Mouse (Mus musculus) hindbrain, embryonic 12.5 days (tissue): Measurements from ENCODE around the gene Rhox4b. TPM values are rescaled to one million over a fixed set of nuclear protein-coding genes. Genes with fewer than 3 reads are reported as not detected.
"Not testable (repeated sequence)": the region's sequence is repeated elsewhere in the genome, so short reads cannot be mapped to it uniquely, and the experiment has no call there.

Source experiments
- ATAC-seq: fragments of 200-750 bp; cut with Nextera tagmentation; 2 replicates; pipeline ENCODE4 v1.8.0; 2017; ENCODE audit warnings: moderate TSS enrichment; ENCODE audit not compliant: low FRiP score
- H3K27ac ChIP-seq: fragments of 300-500 bp; sonication (generic); 2 replicates; pipeline ENCODE4 v1.5.1; 2016; ENCODE audit warnings: mild to moderate bottlenecking
- H3K27me3 ChIP-seq: fragments of 300-500 bp; sonication (generic); 2 replicates; pipeline ENCODE4 v1.6.1; 2016; ENCODE audit warnings: mild to moderate bottlenecking
- H3K36me3 ChIP-seq: fragments of 300-500 bp; sonication (generic); 2 replicates; pipeline ENCODE4 v1.6.1; 2016; ENCODE audit warnings: mild to moderate bottlenecking
- H3K4me1 ChIP-seq: fragments of 300-500 bp; sonication (generic); 2 replicates; pipeline ENCODE4 v1.6.1; 2016
- H3K4me2 ChIP-seq: fragments of 300-500 bp; sonication (generic); replicated peaks from 2 replicates; pipeline ENCODE4 v1.6.1; 2016; ENCODE audit warnings: mild to moderate bottlenecking
- H3K4me3 ChIP-seq: fragments of 300-500 bp; sonication (generic); 2 replicates; pipeline ENCODE4 v1.5.1; 2016; ENCODE audit warnings: mild to moderate bottlenecking
- H3K9ac ChIP-seq: fragments of 300-500 bp; sonication (generic); 2 replicates; pipeline ENCODE4 v1.6.1; 2016; ENCODE audit warnings: mild to moderate bottlenecking, moderate library complexity
- H3K9me3 ChIP-seq: fragments of 300-500 bp; sonication (generic); replicated peaks from 2 replicates; pipeline ENCODE4 v1.6.1; 2016; ENCODE audit warnings: mild to moderate bottlenecking
- WGBS: fragments of 180-500 bp; shearing (Covaris S2); methylation state at CpG from one replicate; pipeline ENCODE4 v1.1.7; 2016; 5-methylcytosine and 5-hydroxymethylcytosine counted together
- polyA plus RNA-seq: library from polyadenylated mRNA; unstranded; fragments of >200 nt; fragmentation: Nextera tagmentation; extraction: Ambion mirVana; gene quantifications from 2 replicates; pipeline ENCODE4 v1.2.1, GENCODE M21; 2016

Rhox4b gene
- polyA plus RNA-seq: 1.6 and 2.4 TPM in 2 replicates

- not testable (repeated sequence) for H3K4me2 ChIP-seq, H3K27me3 ChIP-seq, H3K9ac ChIP-seq, H3K4me1 ChIP-seq, H3K27ac ChIP-seq, ATAC-seq, H3K36me3 ChIP-seq, H3K9me3 ChIP-seq, H3K4me3 ChIP-seq
- WGBS: 91% methylated on average over 15 of the region's 15 CpGs
These were observed at the start of gene Rhox4b for GRCm38 (mm10) chrX:37432194-37432593. Gene Rhox4b (plus strand): TSS chrX:37432494.

DNA sequence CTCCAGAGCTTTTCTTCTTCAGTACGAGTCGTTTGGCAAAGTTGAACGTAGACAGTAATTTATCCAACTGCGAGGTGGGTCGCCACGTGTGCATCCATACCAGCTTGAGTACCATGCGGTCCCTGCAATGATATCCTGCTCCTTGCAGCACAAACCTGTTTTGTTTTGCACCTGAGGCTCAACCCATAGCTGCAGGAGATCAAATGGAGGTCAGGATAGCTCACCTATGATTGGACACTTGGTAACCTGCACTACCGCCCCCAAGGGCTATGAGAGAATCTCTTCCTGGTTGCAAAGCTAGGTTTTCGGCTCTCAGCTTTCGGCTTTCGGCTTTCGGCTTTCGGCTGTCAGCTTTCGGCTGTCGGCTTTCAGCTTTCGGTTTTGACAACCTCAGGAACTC is 41.7 kb upstream of the Rhox4b start, which contains the start of gene Rhox4a2:
Gene Rhox4a2, plus strand, starts transcription at position 301 of the 400 bp plus-strand sequence.
- WGBS: 93% methylated on average over 9 of the region's 16 CpGs
- not testable (repeated sequence) for H3K4me1 ChIP-seq

DNA sequence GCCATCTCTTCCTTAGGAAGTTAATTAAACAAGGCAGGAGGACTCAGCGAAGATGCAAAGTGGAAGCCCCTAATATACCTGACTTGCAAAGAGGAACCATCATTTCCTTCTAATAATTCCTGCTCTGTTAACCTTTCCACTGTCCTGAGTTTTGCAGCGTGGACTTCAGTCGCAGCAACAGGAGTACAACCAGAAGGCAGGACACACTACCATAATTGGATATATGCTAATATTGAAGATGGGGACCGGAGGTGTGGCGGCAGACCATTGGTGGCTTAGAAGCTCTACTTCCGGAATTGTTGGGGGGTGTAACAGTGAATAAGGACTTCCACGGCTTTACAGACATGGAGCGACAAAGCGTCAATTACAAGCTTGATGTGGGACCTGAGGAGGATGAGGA is 20.5 kb upstream of the Rhox4b start, which contains the start of gene Rhox2b:
Gene Rhox2b, plus strand, starts transcription at position 301 of the 400 bp plus-strand sequence.
- H3K27ac ChIP-seq, ATAC-seq, H3K27me3 ChIP-seq, H3K4me3 ChIP-seq, H3K4me2 ChIP-seq, H3K9ac ChIP-seq, H3K4me1 ChIP-seq, H3K36me3 ChIP-seq, H3K9me3 ChIP-seq: not testable (repeated sequence)
- no CpG with 5 or more reads among the region's 9 CpGs for WGBS

More for the DNA sequence above, 41.7 kb upstream of the Rhox4b start, which contains the start of gene Rhox4a2:
- not testable (repeated sequence) for H3K9me3 ChIP-seq, H3K27me3 ChIP-seq, H3K9ac ChIP-seq, H3K4me3 ChIP-seq, H3K27ac ChIP-seq, H3K36me3 ChIP-seq, H3K4me2 ChIP-seq, ATAC-seq

DNA sequence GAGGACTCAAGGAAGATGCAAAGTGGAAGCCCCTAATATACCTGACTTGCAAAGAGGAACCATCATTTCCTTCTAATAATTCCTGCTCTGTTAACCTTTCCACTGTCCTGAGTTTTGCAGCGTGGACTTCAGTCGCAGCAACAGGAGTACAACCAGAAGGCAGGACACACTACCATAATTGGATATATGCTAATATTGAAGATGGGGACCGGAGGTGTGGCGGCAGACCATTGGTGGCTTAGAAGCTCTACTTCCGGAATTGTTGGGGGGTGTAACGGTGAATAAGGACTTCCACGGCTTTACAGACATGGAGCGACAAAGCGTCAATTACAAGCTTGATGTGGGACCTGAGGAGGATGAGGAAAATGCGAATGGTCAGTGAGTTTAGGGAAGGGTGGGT is 21.1 kb downstream of the Rhox4b start, which contains the start of gene Rhox2c:
Gene Rhox2c, plus strand, starts transcription at position 301 of the 400 bp plus-strand sequence.
- not testable (repeated sequence) for H3K36me3 ChIP-seq, H3K9ac ChIP-seq, H3K4me2 ChIP-seq, H3K27ac ChIP-seq, H3K27me3 ChIP-seq, ATAC-seq, H3K4me1 ChIP-seq, H3K4me3 ChIP-seq, H3K9me3 ChIP-seq
- WGBS: 95% methylated on average over 8 of the region's 10 CpGs

- not testable (repeated sequence) for H3K27ac ChIP-seq, ATAC-seq, H3K9me3 ChIP-seq, H3K4me3 ChIP-seq, H3K4me2 ChIP-seq, H3K27me3 ChIP-seq, H3K4me1 ChIP-seq, H3K36me3 ChIP-seq, H3K9ac ChIP-seq
- 90% methylated on average over 3 of the region's 4 CpGs for WGBS
These were observed 26.0 kb downstream of the Rhox4b start, which contains the start of gene Rhox3c for GRCm38 (mm10) chrX:37458285-37458684. Gene Rhox3c (plus strand): TSS chrX:37458585.

DNA sequence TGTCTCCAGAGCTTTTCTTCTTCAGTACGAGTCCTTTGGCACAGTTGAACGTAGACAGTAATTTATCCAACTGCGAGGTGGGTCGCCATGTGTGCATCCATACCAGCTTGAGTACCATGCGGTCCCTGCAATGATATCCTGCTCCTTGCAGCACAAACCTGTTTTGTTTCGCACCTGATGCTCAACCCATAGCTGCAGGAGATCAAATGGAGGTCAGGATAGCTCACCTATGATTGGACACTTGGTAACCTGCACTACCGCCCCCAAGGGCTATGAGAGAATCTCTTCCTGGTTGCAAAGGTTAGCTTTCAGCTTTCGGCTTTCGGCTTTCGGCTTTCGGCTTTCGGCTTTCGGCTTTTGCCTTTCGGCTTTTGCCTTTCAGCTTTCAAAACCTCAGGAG is 47.7 kb downstream of the Rhox4b start, which contains the start of gene Rhox4c:
Gene Rhox4c, plus strand, starts transcription at position 301 of the 400 bp plus-strand sequence.
- not testable (repeated sequence) for H3K4me3 ChIP-seq, H3K27ac ChIP-seq, ATAC-seq, H3K4me2 ChIP-seq, H3K9me3 ChIP-seq, H3K27me3 ChIP-seq, H3K4me1 ChIP-seq, H3K36me3 ChIP-seq, H3K9ac ChIP-seq
- WGBS: 93% methylated on average over 14 of the region's 14 CpGs

Other genes with a start within 250 kb of the Rhox4b start
- gene Ndufa1, start 241.3 kb upstream of the Rhox4b start, polyA plus RNA-seq: 409 and 458 TPM in 2 replicates
- 16.0 and 19.3 TPM in 2 replicates for gene Rnf113a1, start 241.2 kb upstream of the Rhox4b start, polyA plus RNA-seq
- not detected in 2 replicates for gene Gm9, start 221.5 kb upstream of the Rhox4b start, polyA plus RNA-seq
- gene Rhox1, start 210.2 kb upstream of the Rhox4b start, polyA plus RNA-seq: not detected in 2 replicates
- gene Rhox2a, start 187.5 kb upstream of the Rhox4b start, polyA plus RNA-seq: 0.30 TPM in 1 of 2 replicates, not detected in the other
- gene Rhox3a, start 182.6 kb upstream of the Rhox4b start, polyA plus RNA-seq: not detected in 2 replicates
- 1.8 TPM in 1 of 2 replicates, not detected in the other for gene Rhox4a, start 167.2 kb upstream of the Rhox4b start, polyA plus RNA-seq
- gene Rhox3a2, start 52.5 kb upstream of the Rhox4b start, polyA plus RNA-seq: not detected in 2 replicates
- 6.9 and 7.8 TPM in 2 replicates for gene Rhox4a2, start 41.6 kb upstream of the Rhox4b start, polyA plus RNA-seq
- 0.67 and 1.2 TPM in 2 replicates for gene Rhox2b, start 20.4 kb upstream of the Rhox4b start, polyA plus RNA-seq
- gene Rhox2c, start 21.2 kb downstream of the Rhox4b start, polyA plus RNA-seq: 2.9 and 3.1 TPM in 2 replicates
- not detected in 2 replicates for gene Rhox3c, start 26.1 kb downstream of the Rhox4b start, polyA plus RNA-seq
- gene Rhox4c, start 47.8 kb downstream of the Rhox4b start, polyA plus RNA-seq: not detected in 2 replicates
- 0.54 TPM in 1 of 2 replicates, not detected in the other for gene Rhox2d, start 60.9 kb downstream of the Rhox4b start, polyA plus RNA-seq
- 0.45 TPM in 1 of 2 replicates, not detected in the other for gene Rhox4d, start 81.9 kb downstream of the Rhox4b start, polyA plus RNA-seq
- gene Rhox2e, start 98.0 kb downstream of the Rhox4b start, polyA plus RNA-seq: 0.61 TPM in 1 of 2 replicates, not detected in the other
- gene Rhox3e, start 109.5 kb downstream of the Rhox4b start, polyA plus RNA-seq: not detected in 2 replicates
- not detected in 2 replicates for gene Rhox4e, start 124.9 kb downstream of the Rhox4b start, polyA plus RNA-seq
- gene Rhox2f, start 138.9 kb downstream of the Rhox4b start, polyA plus RNA-seq: 1.2 TPM in 1 of 2 replicates, not detected in the other
- gene Rhox3f, start 148.5 kb downstream of the Rhox4b start, polyA plus RNA-seq: not detected in 2 replicates
- gene Rhox4f, start 175.2 kb downstream of the Rhox4b start, polyA plus RNA-seq: not detected in 2 replicates
- gene Rhox3g, start 196.1 kb downstream of the Rhox4b start, polyA plus RNA-seq: not detected in 2 replicates
- gene Rhox2g, start 211.0 kb downstream of the Rhox4b start, polyA plus RNA-seq: 1.1 TPM in 1 of 2 replicates, not detected in the other
- not detected in 2 replicates for gene Rhox4g, start 218.8 kb downstream of the Rhox4b start, polyA plus RNA-seq
- not detected in 2 replicates for gene Rhox3h, start 236.3 kb downstream of the Rhox4b start, polyA plus RNA-seq
- 0.53 TPM in 1 of 2 replicates, not detected in the other for gene Rhox2h, start 240.8 kb downstream of the Rhox4b start, polyA plus RNA-seq